In genomic region chr15:77801188-77801587, GRCm38 (mm10) we compare ENCODE assay signal across 8 mouse cellular contexts. TPM values are rescaled to one million over a fixed set of nuclear protein-coding genes. Genes with fewer than 3 reads are reported as not detected.
A peak's percentile ranks its signal among the peaks of the same experiment; 100 is the strongest.
DNase-seq lines count a peak whose midpoint lies in the region; ATAC-seq and TF ChIP-seq lines count a peak whose summit lies in the region.

No protein-coding gene starts in this region.

- no peak overlapping the region for H3K4me2 ChIP-seq in kidney, postnatal 0 days (ENCODE audit: low read length)
- no peak overlapping the region for H3K4me2 ChIP-seq in liver, embryonic 11.5 days

- peak overlapping the region; percentile 86 for H3K27ac ChIP-seq in kidney, postnatal 0 days
- peak overlapping the region; percentile 75 for H3K27ac ChIP-seq in bone marrow macrophage, adult 2 months (ENCODE audit: insufficient read depth, low read depth, low read length)
- H3K27ac ChIP-seq in liver, embryonic 11.5 days (ENCODE audit: low read depth, low read length) = peak overlapping the region; percentile 66

- H3K4me3 ChIP-seq in kidney, postnatal 0 days (replicated peaks; ENCODE audit: low read depth, low read length) = no peak overlapping the region
- H3K4me3 ChIP-seq in bone marrow macrophage, adult 2 months (ENCODE audit: insufficient read depth, low read length) = no peak overlapping the region
- H3K4me3 ChIP-seq in liver, embryonic 11.5 days (ENCODE audit: low read depth, low read length) = no peak overlapping the region

- ATAC-seq in kidney, postnatal 0 days (replicated peaks; ENCODE audit: low FRiP score, low read depth) = no peak
- ATAC-seq in CD4-positive, CD25-positive, alpha-beta regulatory T cell, adult 4 months = peak; percentile 5
- ATAC-seq in liver, embryonic 11.5 days (replicated peaks; ENCODE audit: low FRiP score) = no peak
- no peak for ATAC-seq in monocyte, adult 5-6 weeks (replicated peaks; ENCODE audit: insufficient number of reproducible peaks, low FRiP score, low TSS enrichment, poor library complexity, severe bottlenecking)

- WGBS in kidney, postnatal 0 days = 30% methylated on average over 4 of the region's 4 CpGs
- WGBS in liver, embryonic 11.5 days = 27% methylated on average over 4 of the region's 4 CpGs

- TF ChIP-seq CTCF in kidney, postnatal 0 days (IDR thresholded peaks at IDR 0.05; ENCODE audit: low read depth) = no peak
- no peak for TF ChIP-seq CTCF in bone marrow macrophage, adult 2 months (IDR thresholded peaks at IDR 0.05; ENCODE audit: low read depth, low read length)

- DNase-seq in kidney, postnatal 0 days (ENCODE audit: low spot score) = no peak
- DNase-seq in kidney, postnatal 36 days = no peak
- no peak for DNase-seq in liver, embryonic 11.5 days (ENCODE audit: low spot score)
- no peak for DNase-seq in gastrocnemius, adult 8-10 months (ENCODE audit: low spot score in 2 of 2)
- DNase-seq in gastrocnemius, postnatal 14 days = no peak

- peaks cover 44% of the 10 kb centered on the region for H3K4me1 ChIP-seq in kidney, postnatal 0 days (replicated peaks; ENCODE audit: insufficient read depth, low read length)
- H3K4me1 ChIP-seq in bone marrow macrophage, adult 2 months (ENCODE audit: control insufficient read depth, insufficient read depth, low read length) = peaks cover 85% of the 10 kb centered on the region
- peaks cover 59% of the 10 kb centered on the region for H3K4me1 ChIP-seq in liver, embryonic 11.5 days (replicated peaks; ENCODE audit: control insufficient read depth, insufficient read depth, low read length)

- no peaks in the 10 kb centered on the region for H3K9me3 ChIP-seq in kidney, postnatal 0 days (replicated peaks; ENCODE audit: low read length)
- H3K9me3 ChIP-seq in liver, embryonic 11.5 days (ENCODE audit: control insufficient read depth, low read length) = no peaks in the 10 kb centered on the region

- H3K36me3 ChIP-seq in kidney, postnatal 0 days (ENCODE audit: insufficient read depth, low read length) = peaks cover 64% of the 10 kb centered on the region
- H3K36me3 ChIP-seq in liver, embryonic 11.5 days (ENCODE audit: control insufficient read depth, insufficient read depth, low read length) = peaks cover 17% of the 10 kb centered on the region

- no peaks in the 10 kb centered on the region for H3K27me3 ChIP-seq in kidney, postnatal 0 days (ENCODE audit: insufficient read depth, low read length)
- no peaks in the 10 kb centered on the region for H3K27me3 ChIP-seq in liver, embryonic 11.5 days (replicated peaks; ENCODE audit: control insufficient read depth, insufficient read depth, low read length)

- intact Hi-C loops in gastrocnemius, postnatal 14 days (cut with DNase I; ENCODE audit: low total_unique reads) = no loop called here

- TF ChIP-seq POLR2A in bone marrow macrophage, adult 2 months (IDR thresholded peaks at IDR 0.05; ENCODE audit: borderline replicate concordance, low read depth, low read length) = no peak

- H3K9ac ChIP-seq in kidney, postnatal 0 days (ENCODE audit: low read depth, low read length) = peak overlapping the region; percentile 23; the same call in 1 of the 2 replicates
- no peak overlapping the region for H3K9ac ChIP-seq in liver, embryonic 11.5 days (ENCODE audit: low read depth, low read length)

RNA-seq across cellular contexts. Expression of gene Myh9, which starts 40.8 kb away (rescaled TPM):
- 52.9 and 57.2 TPM in 2 replicates for polyA plus RNA-seq in kidney, postnatal 0 days (2015; fragmentation: Nextera tagmentation; extraction: Ambion mirVana)
- polyA plus RNA-seq in CD4-positive, CD25-positive, alpha-beta regulatory T cell, adult 4 months (2017; shearing (Covaris generic)) = 100 to 1,000 TPM; 206 to 220 TPM
- polyA plus RNA-seq in bone marrow macrophage, adult 2 months (2012; ENCODE audit: insufficient read depth, insufficient read length, missing spikeins) = 170 and 194 TPM in 2 replicates
- polyA plus RNA-seq in liver, embryonic 11.5 days (2014; fragmentation: Nextera tagmentation; extraction: Ambion mirVana) = 49.8 and 53.0 TPM in 2 replicates
- 10 to 100 TPM; 33.4 to 51.3 (median 39.4) TPM for total RNA-seq in gastrocnemius, adult 8-10 months (2022)
- 908 to 1,221 TPM (median 925 TPM) in 3 replicates for total RNA-seq in monocyte, adult 5-6 weeks (2017)
- 100 to 1,000 TPM in 1 of 2 experiments, 10 to 100 TPM in 1; 96.9 to 111 TPM for total RNA-seq in gastrocnemius, postnatal 14 days (2021)

RNA-seq across cellular contexts. Expression of gene Apol8, which starts 44.4 kb away (rescaled TPM):
- polyA plus RNA-seq in kidney, postnatal 0 days (2015; fragmentation: Nextera tagmentation; extraction: Ambion mirVana) = not detected in 2 replicates
- not detected for polyA plus RNA-seq in CD4-positive, CD25-positive, alpha-beta regulatory T cell, adult 4 months (2017; shearing (Covaris generic))
- polyA plus RNA-seq in bone marrow macrophage, adult 2 months (2012; ENCODE audit: insufficient read depth, insufficient read length, missing spikeins) = not detected in 2 replicates
- 2.9 and 3.2 TPM in 2 replicates for polyA plus RNA-seq in liver, embryonic 11.5 days (2014; fragmentation: Nextera tagmentation; extraction: Ambion mirVana)
- under 1 TPM in 2 of 4 experiments, not detected in 2; 0.63 to 0.86 TPM for total RNA-seq in gastrocnemius, adult 8-10 months (2022)
- 2.9 to 6.6 TPM (median 4.8 TPM) in 3 replicates for total RNA-seq in monocyte, adult 5-6 weeks (2017)
- not detected for total RNA-seq in gastrocnemius, postnatal 14 days (2021)
